Mouse (Mus musculus) embryonic facial prominence, embryonic 11.5 days (tissue): ENCODE data around the gene Ccdc8. TPM values are rescaled to one million over a fixed set of nuclear protein-coding genes. Genes with fewer than 3 reads are reported as not detected.

ENCODE experiments used
- ATAC-seq: fragments of 200-750 bp; cut with Nextera tagmentation; replicated peaks from 2 replicates; pipeline ENCODE4 v1.8.0; 2017; ENCODE audit warnings: low read depth; ENCODE audit not compliant: insufficient number of reproducible peaks, low FRiP score, low TSS enrichment
- DNase-seq: peaks from one replicate; pipeline ENCODE4 v3.0.0-alpha.2; 2015; ENCODE audit warnings: low spot score
- H3K27ac ChIP-seq: fragments of 300-500 bp; sonication (generic); replicated peaks from 2 replicates; pipeline ENCODE4 v1.5.1; 2014; ENCODE audit warnings: mild to moderate bottlenecking, low read depth, low read length, control low read depth
- H3K27me3 ChIP-seq: fragments of 300-500 bp; sonication (generic); 2 replicates; pipeline ENCODE4 v1.6.1; 2014; ENCODE audit warnings: mild to moderate bottlenecking, low read length, moderate library complexity, mixed read lengths; ENCODE audit not compliant: control insufficient read depth, insufficient read depth
- H3K36me3 ChIP-seq: fragments of 300-500 bp; sonication (generic); replicated peaks from 2 replicates; pipeline ENCODE4 v1.6.1; 2014; ENCODE audit warnings: low read depth, mild to moderate bottlenecking, low read length, moderate library complexity, mixed read lengths; ENCODE audit not compliant: control insufficient read depth, insufficient read depth
- H3K4me1 ChIP-seq: fragments of 300-500 bp; sonication (generic); 2 replicates; pipeline ENCODE4 v1.6.1; 2014; ENCODE audit warnings: low read length, mixed read lengths; ENCODE audit not compliant: control insufficient read depth, insufficient read depth
- H3K4me2 ChIP-seq: fragments of 300-500 bp; sonication (generic); 2 replicates; pipeline ENCODE4 v1.6.1; 2014; ENCODE audit warnings: low read depth, mild to moderate bottlenecking, control low read depth, low read length, moderate library complexity
- H3K4me3 ChIP-seq: fragments of 300-500 bp; sonication (generic); 2 replicates; pipeline ENCODE4 v1.5.1; 2014; ENCODE audit warnings: low read depth, low read length, control low read depth
- H3K9ac ChIP-seq: fragments of 300-500 bp; sonication (generic); replicated peaks from 2 replicates; pipeline ENCODE4 v1.6.1; 2014; ENCODE audit warnings: mild to moderate bottlenecking, control low read depth, low read length
- H3K9me3 ChIP-seq: fragments of 300-500 bp; sonication (generic); replicated peaks from 2 replicates; pipeline ENCODE4 v1.6.1; 2016; ENCODE audit warnings: mild to moderate bottlenecking, low read length, inconsistent platforms, mixed read lengths; ENCODE audit not compliant: control insufficient read depth
- WGBS: fragments of 180-500 bp; shearing (Covaris S2); extraction: QIAGEN DNeasy Blood & Tissue Kit; methylation state at CpG from one replicate; pipeline ENCODE4 v1.1.7; 2014; 5-methylcytosine and 5-hydroxymethylcytosine counted together
- polyA plus RNA-seq: library from polyadenylated mRNA; unstranded; fragments of >200 nt; fragmentation: Nextera tagmentation; extraction: Ambion mirVana; gene quantifications from 2 replicates; pipeline ENCODE4 v1.2.1, GENCODE M21; 2014

Ccdc8 gene
- polyA plus RNA-seq, 1 experiment from 2014 or later, result 15.9 TPM

- ATAC-seq (no peak), DNase-seq (no peak)
- Histone ChIP-seq H3K4me2 (no peak overlapping the region), H3K4me3 (no peak overlapping the region), H3K27me3 (no peaks in the 10 kb centered on the region), H3K4me1 (no peaks in the 10 kb centered on the region), H3K9ac (no peak overlapping the region), H3K9me3 (no peaks in the 10 kb centered on the region), H3K27ac (no peak overlapping the region), H3K36me3 (peaks cover 15% of the 10 kb centered on the region)
- 93% methylated on average over 16 of the region's 16 CpGs for WGBS
These were observed 17.0 kb downstream of the Ccdc8 start for GRCm38 (mm10) chr7:17009326-17010009.

GRCm38 (mm10) chr7:17010010-17010347, 17.5 kb downstream of the Ccdc8 start:
- no peak for DNase-seq
- Histone ChIP-seq H3K36me3 (peaks cover 15% of the 10 kb centered on the region), H3K4me3 (no peak overlapping the region), H3K27ac (no peak overlapping the region), H3K9ac (no peak overlapping the region), H3K4me1 (no peaks in the 10 kb centered on the region), H3K4me2 (no peak overlapping the region), H3K9me3 (no peaks in the 10 kb centered on the region), H3K27me3 (no peaks in the 10 kb centered on the region)
- no peak for ATAC-seq
- 92% methylated on average over 5 of the region's 5 CpGs for WGBS

GRCm38 (mm10) chr7:17011909-17012590, 19.5 kb downstream of the Ccdc8 start:
- H3K9ac ChIP-seq, result no peak overlapping the region
- H3K4me3 ChIP-seq, result no peak overlapping the region
- ATAC-seq (no peak), DNase-seq (no peak)
- no peaks in the 10 kb centered on the region for H3K9me3 ChIP-seq
- H3K4me1 ChIP-seq, result no peaks in the 10 kb centered on the region
- no peak overlapping the region for H3K4me2 ChIP-seq
- H3K36me3 ChIP-seq, result peaks cover 13% of the 10 kb centered on the region
- 91% methylated on average over 7 of the region's 7 CpGs for WGBS
- no peak overlapping the region for H3K27ac ChIP-seq
- H3K27me3 ChIP-seq, result no peaks in the 10 kb centered on the region

GRCm38 (mm10) chr7:17015381-17015780, 22.9 kb downstream of the Ccdc8 start:
- H3K27ac ChIP-seq, result no peak overlapping the region
- DNase-seq, result no peak
- H3K4me2 ChIP-seq, result no peak overlapping the region
- ATAC-seq, result no peak
- no peaks in the 10 kb centered on the region for H3K27me3 ChIP-seq
- no peak overlapping the region for H3K9ac ChIP-seq
- no peaks in the 10 kb centered on the region for H3K4me1 ChIP-seq
- H3K4me3 ChIP-seq, result no peak overlapping the region
- H3K36me3 ChIP-seq, result peaks cover 13% of the 10 kb centered on the region
- WGBS, result 80% methylated on average over 6 of the region's 6 CpGs
- no peaks in the 10 kb centered on the region for H3K9me3 ChIP-seq

- no peak overlapping the region for H3K9ac ChIP-seq
- H3K36me3 ChIP-seq, result peaks cover 16% of the 10 kb centered on the region
- no peak for ATAC-seq
- no peaks in the 10 kb centered on the region for H3K9me3 ChIP-seq
- H3K4me2 ChIP-seq, result no peak overlapping the region
- WGBS, result 100% methylated on average over 1 of the region's 1 CpGs
- no peak for DNase-seq
- H3K4me1 ChIP-seq, result no peaks in the 10 kb centered on the region
- no peak overlapping the region for H3K27ac ChIP-seq
- H3K27me3 ChIP-seq, result no peaks in the 10 kb centered on the region
- H3K4me3 ChIP-seq, result no peak overlapping the region
These were observed 24.5 kb downstream of the Ccdc8 start for GRCm38 (mm10) chr7:17017036-17017435.

GRCm38 (mm10) chr7:17017921-17018320, 25.4 kb downstream of the Ccdc8 start:
- Histone ChIP-seq H3K27ac (no peak overlapping the region), H3K36me3 (peaks cover 16% of the 10 kb centered on the region)
- WGBS, result 88% methylated on average over 2 of the region's 2 CpGs

GRCm38 (mm10) chr7:17019426-17020166, 27.1 kb downstream of the Ccdc8 start:
- Histone ChIP-seq H3K9ac (no peak overlapping the region), H3K36me3 (peaks cover 5% of the 10 kb centered on the region), H3K27ac (no peak overlapping the region), H3K4me2 (no peak overlapping the region), H3K27me3 (no peaks in the 10 kb centered on the region), H3K4me3 (no peak overlapping the region), H3K4me1 (no peaks in the 10 kb centered on the region), H3K9me3 (no peaks in the 10 kb centered on the region)
- 89% methylated on average over 7 of the region's 7 CpGs for WGBS
- ATAC-seq (no peak), DNase-seq (no peak)

More at GRCm38 (mm10) chr7:17017921-17018320, 25.4 kb downstream of the Ccdc8 start:
- no peak for ATAC-seq
- Histone ChIP-seq H3K9ac (no peak overlapping the region), H3K4me3 (no peak overlapping the region), H3K27me3 (no peaks in the 10 kb centered on the region), H3K4me2 (no peak overlapping the region), H3K4me1 (no peaks in the 10 kb centered on the region), H3K9me3 (no peaks in the 10 kb centered on the region)
- no peak for DNase-seq

GRCm38 (mm10) chr7:17022176-17022575, 29.7 kb downstream of the Ccdc8 start:
- no peak overlapping the region for H3K4me2 ChIP-seq
- H3K4me3 ChIP-seq, result no peak overlapping the region
- peaks cover 3% of the 10 kb centered on the region for H3K36me3 ChIP-seq
- DNase-seq (no peak), ATAC-seq (no peak)
- H3K27me3 ChIP-seq, result no peaks in the 10 kb centered on the region
- H3K27ac ChIP-seq, result no peak overlapping the region
- H3K9ac ChIP-seq, result no peak overlapping the region
- no peaks in the 10 kb centered on the region for H3K9me3 ChIP-seq
- peaks cover 3% of the 10 kb centered on the region; the same call in 1 of the 2 replicates for H3K4me1 ChIP-seq
- WGBS, result 97% methylated on average over 15 of the region's 15 CpGs
